Mouse (Mus musculus): Measurements from ENCODE around the gene Ttll9. TPM values are rescaled to one million over a fixed set of nuclear protein-coding genes. Genes with fewer than 3 reads are reported as not detected.
A peak's percentile ranks its signal among the peaks of the same experiment; 100 is the strongest.

Ttll9 gene
- total and polyA plus RNA-seq, 2 experiments from 2014 or later = 4.3 to 8.0 TPM

DNA sequence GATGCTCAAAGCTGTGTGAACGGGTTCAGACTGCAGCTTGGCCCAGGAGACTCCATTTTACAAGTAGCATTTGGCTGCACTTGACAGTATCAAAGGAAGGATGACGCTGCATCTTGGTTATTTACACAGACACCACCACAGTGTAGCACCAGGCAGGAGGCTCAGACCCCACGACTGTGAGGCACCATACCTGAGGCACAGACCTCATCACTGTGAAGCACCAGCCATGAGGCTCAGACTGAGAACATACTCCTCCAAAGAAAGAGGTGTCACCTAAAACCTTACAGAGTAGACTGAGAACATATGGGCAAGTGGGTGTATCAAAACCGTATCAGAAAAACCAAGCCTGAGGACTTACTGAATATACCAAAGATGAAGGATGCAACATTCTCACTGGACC lies 60.6 kb downstream of the Ttll9 start:
- Histone ChIP-seq H3K36me3 (ENCODE audit: insufficient read depth) (no peaks in the 10 kb centered on the region), H3K4me1 (ENCODE audit: insufficient read depth) (no peaks in the 10 kb centered on the region), H3K27me3 (ENCODE audit: insufficient read depth, low read length) (no peaks in the 10 kb centered on the region), H3K27ac (ENCODE audit: low read depth, low read length) (no peak overlapping the region), H3K4me3 (ENCODE audit: low read depth, low read length) (no peak overlapping the region), H3K4me2 (ENCODE audit: low read depth) (no peak overlapping the region), H3K9ac (no peak overlapping the region), H3K9me3 (ENCODE audit: low read length) (no peaks in the 10 kb centered on the region)
- no peak for DNase-seq
- no peak for TF ChIP-seq CTCF (IDR thresholded peaks at IDR 0.05; ENCODE audit: low read depth)
- ATAC-seq = no peak
- 51% methylated on average over 4 of the region's 4 CpGs for WGBS

DNA sequence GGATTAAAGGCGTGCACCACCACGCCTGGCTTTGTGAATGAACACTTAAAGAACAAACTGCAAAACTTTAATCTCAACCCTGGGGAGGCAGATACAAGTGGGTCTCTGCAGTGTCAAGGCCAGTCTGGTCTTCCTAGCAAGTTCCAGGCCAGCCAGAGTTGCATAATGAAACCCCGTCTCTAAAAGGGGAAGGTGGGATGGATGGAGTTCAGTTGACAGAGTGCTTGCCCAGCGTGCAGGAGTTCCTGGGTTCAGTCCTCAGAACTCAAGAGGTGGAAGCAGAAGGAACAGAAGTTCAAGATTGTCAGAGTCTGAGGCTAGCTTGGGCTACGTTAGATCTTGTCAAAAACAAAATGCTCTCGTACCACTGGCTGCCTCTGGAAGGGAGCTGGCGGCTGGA lies 63.8 kb downstream of the Ttll9 start:
- Histone ChIP-seq H3K4me3 (ENCODE audit: low read depth, low read length) (no peak overlapping the region), H3K4me2 (ENCODE audit: low read depth) (no peak overlapping the region), H3K4me1 (ENCODE audit: insufficient read depth) (no peaks in the 10 kb centered on the region), H3K27me3 (ENCODE audit: insufficient read depth, low read length) (no peaks in the 10 kb centered on the region), H3K9ac (no peak overlapping the region), H3K36me3 (ENCODE audit: insufficient read depth) (no peaks in the 10 kb centered on the region), H3K27ac (ENCODE audit: low read depth, low read length) (no peak overlapping the region), H3K9me3 (ENCODE audit: low read length) (no peaks in the 10 kb centered on the region)
- no peak for DNase-seq
- no peak for ATAC-seq
- TF ChIP-seq CTCF (IDR thresholded peaks at IDR 0.05; ENCODE audit: low read depth) = no peak
- 82% methylated on average over 7 of the region's 7 CpGs for WGBS

DNA sequence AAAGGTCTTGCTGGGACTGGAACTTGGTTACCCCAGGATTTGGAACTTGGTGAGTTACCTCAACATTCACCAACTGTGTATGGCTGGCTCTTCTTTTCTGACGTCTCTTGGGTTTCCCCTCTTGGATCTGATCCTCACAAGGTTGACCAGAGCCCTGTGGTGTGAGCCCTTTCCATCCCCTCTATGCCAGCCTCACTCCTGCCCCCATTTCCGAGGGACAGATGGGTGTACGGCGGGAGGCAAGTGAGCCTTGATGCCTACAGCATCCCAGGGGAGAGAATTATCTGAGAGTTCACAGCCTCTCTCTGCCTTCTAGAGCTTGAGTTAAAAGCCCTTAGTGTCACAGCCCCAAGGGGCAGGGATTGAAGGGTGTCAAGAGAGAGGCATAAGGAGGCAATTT lies 65.2 kb downstream of the Ttll9 start:
- H3K27ac ChIP-seq (ENCODE audit: low read depth, low read length) = no peak overlapping the region
- DNase-seq (no peak), ATAC-seq (no peak)
- H3K36me3 ChIP-seq (ENCODE audit: insufficient read depth) = no peaks in the 10 kb centered on the region
- H3K9ac ChIP-seq = no peak overlapping the region
- no peak overlapping the region for H3K4me3 ChIP-seq (ENCODE audit: low read depth, low read length)
- H3K4me2 ChIP-seq (ENCODE audit: low read depth) = no peak overlapping the region
- H3K27me3 ChIP-seq (ENCODE audit: insufficient read depth, low read length) = no peaks in the 10 kb centered on the region
- TF ChIP-seq CTCF (IDR thresholded peaks at IDR 0.05; ENCODE audit: low read depth) = no peak
- no peaks in the 10 kb centered on the region for H3K9me3 ChIP-seq (ENCODE audit: low read length)
- 65% methylated on average over 4 of the region's 4 CpGs for WGBS
- no peaks in the 10 kb centered on the region for H3K4me1 ChIP-seq (ENCODE audit: insufficient read depth)

DNA sequence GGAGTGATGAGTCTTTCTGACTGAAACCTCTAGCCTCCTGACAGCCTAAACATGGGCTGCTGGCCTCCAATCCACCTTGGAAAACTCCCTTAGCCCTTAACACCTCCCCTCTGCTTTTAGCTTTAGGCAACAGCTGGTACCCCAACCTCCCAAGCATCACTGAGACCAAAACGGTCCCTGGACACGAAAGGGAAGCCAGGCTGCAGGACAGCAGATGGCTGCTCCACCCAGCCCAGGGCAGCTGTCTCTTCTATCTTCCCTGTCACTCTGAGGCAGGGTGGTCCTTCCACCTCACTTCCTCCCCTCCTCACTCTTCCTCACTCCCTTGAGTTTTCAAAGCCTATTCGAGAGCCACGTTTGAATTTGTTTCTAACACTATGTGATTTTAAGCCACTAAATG lies 68.1 kb downstream of the Ttll9 start:
- Histone ChIP-seq H3K4me2 (ENCODE audit: low read depth) (no peak overlapping the region), H3K27ac (ENCODE audit: low read depth, low read length) (no peak overlapping the region), H3K36me3 (ENCODE audit: insufficient read depth) (no peaks in the 10 kb centered on the region), H3K9ac (no peak overlapping the region), H3K4me3 (ENCODE audit: low read depth, low read length) (no peak overlapping the region), H3K4me1 (ENCODE audit: insufficient read depth) (peaks cover 23% of the 10 kb centered on the region), H3K27me3 (ENCODE audit: insufficient read depth, low read length) (no peaks in the 10 kb centered on the region), H3K9me3 (ENCODE audit: low read length) (no peaks in the 10 kb centered on the region)
- ATAC-seq (no peak), DNase-seq (no peak)
- TF ChIP-seq CTCF (IDR thresholded peaks at IDR 0.05; ENCODE audit: low read depth) = no peak
- WGBS = 22% methylated on average over 4 of the region's 4 CpGs

DNA sequence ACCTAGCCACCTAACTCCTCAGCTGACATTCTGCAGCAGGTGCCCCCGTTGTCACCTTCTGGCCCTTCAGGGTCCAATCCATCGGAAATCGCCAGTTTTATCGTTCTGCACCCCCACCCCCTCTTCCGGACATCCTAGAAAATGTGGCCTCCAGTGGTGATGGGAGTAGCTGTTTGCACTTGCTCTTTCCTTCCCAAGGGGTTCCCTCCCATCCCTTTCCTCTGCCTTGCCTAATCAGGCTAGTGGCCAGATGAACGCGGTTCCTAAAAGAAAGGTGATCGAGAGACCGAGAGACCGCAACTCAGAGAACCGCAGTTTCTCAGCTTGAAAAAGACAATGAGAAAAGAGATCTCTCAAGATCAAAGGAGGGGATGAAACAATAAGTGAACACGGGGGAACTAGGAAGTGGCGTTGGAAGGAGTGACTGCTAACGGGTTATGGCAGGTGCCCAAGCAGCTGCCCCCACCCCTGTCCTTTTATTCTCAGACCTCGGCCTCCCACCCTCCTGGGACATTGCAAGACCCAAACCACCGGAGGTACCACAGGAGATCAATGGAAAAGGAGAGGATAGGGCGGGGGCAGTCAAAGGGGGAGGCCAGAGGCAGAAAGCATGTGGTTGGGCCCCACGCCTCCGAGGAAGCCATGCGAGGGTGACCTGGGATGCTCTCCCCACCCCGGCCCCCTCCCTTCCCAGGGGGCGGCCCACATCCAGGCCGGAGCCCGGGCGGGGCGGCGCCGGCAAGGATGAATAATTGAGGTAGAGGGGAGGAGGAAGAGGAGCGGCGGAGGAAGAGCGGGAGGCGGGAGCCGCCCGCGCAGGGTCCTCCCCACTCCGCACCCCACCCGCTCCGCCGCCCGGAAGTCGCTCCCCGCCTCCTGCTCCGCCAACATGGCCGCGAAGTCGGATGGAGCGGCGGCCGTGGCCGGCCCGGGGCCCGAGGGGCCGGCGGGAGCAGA lies 69.1 kb downstream of the Ttll9 start, which contains the start of gene Xkr7:
Gene Xkr7 (plus strand): TSS at position 727 of the 957 bp plus-strand sequence.
- under 1% methylated on average over 45 of the region's 54 CpGs for WGBS
- peak; percentile 89 for ATAC-seq
- TF ChIP-seq CTCF (IDR thresholded peaks at IDR 0.05; ENCODE audit: low read depth) = peak; percentile 20; the same call in 1 of the 2 replicates

DNA sequence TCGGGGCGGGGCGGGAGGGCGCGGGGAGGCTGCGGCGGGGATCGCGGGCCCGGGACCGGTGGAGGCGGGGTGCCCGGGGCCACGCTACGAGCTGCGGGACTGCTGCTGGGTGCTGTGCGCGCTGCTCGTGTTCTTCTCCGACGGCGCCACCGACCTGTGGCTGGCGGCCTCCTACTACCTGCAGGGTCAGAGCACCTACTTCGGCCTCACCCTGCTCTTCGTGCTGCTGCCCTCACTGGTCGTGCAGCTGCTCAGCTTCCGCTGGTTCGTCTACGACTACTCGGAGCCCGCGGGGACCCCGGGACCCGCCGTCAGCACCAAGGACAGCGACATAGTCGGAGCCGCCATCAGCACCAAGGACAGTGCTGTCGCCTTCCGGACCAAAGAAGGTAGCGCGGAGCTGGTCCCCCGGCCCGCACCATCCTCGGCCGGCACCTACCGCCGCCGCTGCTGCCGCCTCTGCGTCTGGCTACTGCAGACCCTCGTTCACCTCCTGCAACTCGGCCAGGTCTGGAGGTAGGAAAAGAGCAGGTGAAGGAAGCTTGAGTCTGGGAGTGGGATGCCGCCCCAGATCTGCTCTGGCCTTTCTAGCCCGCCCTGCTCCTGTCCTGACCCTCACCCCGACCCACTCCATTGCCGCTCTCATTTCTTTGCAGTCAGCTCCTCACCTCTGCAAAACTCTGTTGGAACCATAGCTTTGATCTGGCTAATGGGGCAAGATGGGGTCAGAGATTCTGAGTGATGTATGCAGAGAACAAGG lies 70.0 kb downstream of the Ttll9 start:
- under 1% methylated on average over 50 of the region's 58 CpGs for WGBS
- H3K4me1 ChIP-seq (ENCODE audit: insufficient read depth) = peaks cover 23% of the 10 kb centered on the region
- H3K4me2 ChIP-seq (ENCODE audit: low read depth) = peak overlapping the region; percentile 85
- DNase-seq (peak; percentile 70), ATAC-seq (peak; percentile 56)
- H3K9ac ChIP-seq = peak overlapping the region; percentile 78
- peak overlapping the region; percentile 72 for H3K4me3 ChIP-seq (ENCODE audit: low read depth, low read length)
- H3K27ac ChIP-seq (ENCODE audit: low read depth, low read length) = peak overlapping the region; percentile 82
- no peak for TF ChIP-seq CTCF (IDR thresholded peaks at IDR 0.05; ENCODE audit: low read depth)
- H3K36me3 ChIP-seq (ENCODE audit: insufficient read depth) = no peaks in the 10 kb centered on the region
- no peaks in the 10 kb centered on the region for H3K27me3 ChIP-seq (ENCODE audit: insufficient read depth, low read length)
- H3K9me3 ChIP-seq (ENCODE audit: low read length) = no peaks in the 10 kb centered on the region

More for the DNA sequence above, 69.1 kb downstream of the Ttll9 start, which contains the start of gene Xkr7:
- H3K27me3 ChIP-seq (ENCODE audit: insufficient read depth, low read length) = no peaks in the 10 kb centered on the region
- peaks cover 23% of the 10 kb centered on the region for H3K4me1 ChIP-seq (ENCODE audit: insufficient read depth)
- peak within 1 kb of the TSS; percentile 85 for H3K4me2 ChIP-seq (ENCODE audit: low read depth)
- DNase-seq = peak; percentile 74
- H3K4me3 ChIP-seq (ENCODE audit: low read depth, low read length) = peak within 1 kb of the TSS; percentile 72
- no peaks in the 10 kb centered on the region for H3K36me3 ChIP-seq (ENCODE audit: insufficient read depth)
- peak within 1 kb of the TSS; percentile 78 for H3K9ac ChIP-seq
- peak within 1 kb of the TSS; percentile 82 for H3K27ac ChIP-seq (ENCODE audit: low read depth, low read length)
- H3K9me3 ChIP-seq (ENCODE audit: low read length) = no peaks in the 10 kb centered on the region

Data from forebrain, postnatal 0 days (tissue).